Mouse (Mus musculus): ENCODE data around the gene Pds5b. TPM values are rescaled to one million over a fixed set of nuclear protein-coding genes. Genes with fewer than 3 reads are reported as not detected.
"Not testable (repeated sequence)": the region's sequence is repeated elsewhere in the genome, so short reads cannot be mapped to it uniquely, and the experiment has no call there.

The Pds5b gene
- total RNA-seq, 2 experiments from 2014 or later = 17.0 to 17.1 TPM

DNA sequence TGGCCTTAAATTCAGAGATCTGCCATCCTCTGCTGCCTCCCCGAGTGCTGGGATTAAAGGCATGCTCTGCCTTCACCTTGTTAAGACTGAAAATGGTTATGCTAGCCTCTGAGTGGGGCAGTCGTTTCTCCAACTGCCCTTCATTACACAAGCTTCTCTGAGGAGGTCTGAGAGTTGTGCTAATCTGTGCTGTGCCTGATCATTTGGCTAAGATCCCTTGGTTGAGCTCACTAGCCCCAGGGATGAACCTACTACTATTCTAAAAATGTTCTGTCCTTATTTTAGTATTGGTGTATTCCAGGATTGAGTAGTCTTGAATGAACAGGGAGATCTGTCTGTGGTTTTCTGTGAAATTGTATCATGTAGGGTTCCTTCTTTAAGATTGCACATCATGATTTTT is 144.5 kb downstream of the Pds5b start:
- DNase-seq = no peak
- intact Hi-C loops (cut with DNase I) = no loop called here

DNA sequence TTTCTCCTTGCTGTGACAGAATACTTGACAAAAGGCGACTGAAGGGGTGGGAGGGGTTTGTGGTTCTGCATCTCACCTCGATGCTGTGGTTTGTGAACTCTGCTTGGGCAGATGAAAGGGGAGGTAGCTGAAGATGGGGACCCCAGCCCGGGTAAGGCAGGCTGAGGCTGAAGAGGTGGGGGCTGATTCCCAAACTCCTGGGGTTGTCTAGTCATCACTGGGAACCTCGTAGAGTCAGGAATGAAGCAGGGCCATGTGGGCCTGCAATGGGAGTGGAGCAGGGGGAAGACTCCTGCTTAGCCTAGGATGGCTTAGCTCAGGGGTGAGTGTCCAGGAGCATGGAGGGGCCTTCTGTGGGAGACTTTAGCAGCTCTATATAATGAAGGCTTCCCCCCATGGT is 145.3 kb downstream of the Pds5b start:
- DNase-seq = no peak
- intact Hi-C loops (cut with DNase I) = no loop called here

DNA sequence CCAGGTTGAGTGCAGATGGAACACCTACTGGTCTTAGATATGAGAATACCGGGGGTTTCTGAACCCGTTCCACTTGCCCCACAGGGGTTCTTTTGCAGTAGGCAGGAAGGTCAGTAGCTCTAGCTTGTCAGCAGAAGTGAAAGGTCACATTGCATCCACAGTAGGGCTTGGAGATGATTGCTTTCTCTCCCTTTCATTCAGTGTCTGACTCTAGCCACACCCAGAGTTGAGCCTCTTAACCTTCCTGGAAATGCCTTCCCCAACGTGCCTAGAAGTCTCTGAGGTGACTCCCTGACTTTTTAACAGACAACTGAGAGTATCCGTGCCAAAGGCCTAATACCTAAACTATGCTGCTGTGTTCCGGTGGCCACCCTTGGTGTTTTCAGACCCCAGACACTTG is 146.0 kb downstream of the Pds5b start:
- no peak for DNase-seq
- intact Hi-C loops (cut with DNase I) = no loop called here

DNA sequence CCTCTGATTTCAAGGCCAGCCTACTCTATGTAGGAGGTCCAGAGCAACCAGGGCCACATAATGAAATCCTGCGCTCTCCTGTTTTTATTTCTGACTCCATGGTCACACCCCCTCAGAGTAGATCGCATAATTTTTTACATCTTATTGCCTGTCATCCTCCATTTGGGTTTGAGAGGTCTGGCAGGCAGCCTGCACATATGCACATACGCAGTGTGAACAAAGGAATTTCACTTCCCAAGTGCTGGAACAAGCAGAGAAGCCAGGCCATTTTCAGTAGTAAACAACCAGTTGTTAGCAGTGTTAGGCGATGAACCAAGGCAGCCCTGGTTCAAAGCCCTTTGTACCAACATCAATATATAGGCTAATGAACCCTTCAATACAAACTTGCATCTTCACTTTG is 147.6 kb downstream of the Pds5b start:
- intact Hi-C loops (cut with DNase I) = no loop called here
- DNase-seq = no peak

DNA sequence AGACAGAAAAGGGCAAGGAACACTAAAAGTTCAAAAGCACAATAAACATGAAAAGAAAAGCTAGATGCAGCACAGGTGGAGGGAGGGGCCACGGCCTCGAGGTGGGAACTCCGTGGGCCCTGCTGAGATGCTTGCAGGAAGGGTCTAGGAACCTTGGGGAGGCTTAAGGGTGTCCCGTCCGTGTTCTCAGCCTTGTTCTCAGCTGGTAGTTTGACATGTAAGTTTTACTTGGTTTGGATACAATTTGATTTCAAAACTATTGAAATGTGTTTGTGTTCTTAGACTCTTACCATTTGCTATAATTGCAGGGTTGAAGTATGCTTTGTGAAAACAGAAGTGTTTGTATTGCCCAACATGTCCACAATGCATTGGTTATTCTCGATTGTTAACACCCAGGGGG is 149.2 kb downstream of the Pds5b start:
- intact Hi-C loops (cut with DNase I) = no loop called here
- no peak for DNase-seq

DNA sequence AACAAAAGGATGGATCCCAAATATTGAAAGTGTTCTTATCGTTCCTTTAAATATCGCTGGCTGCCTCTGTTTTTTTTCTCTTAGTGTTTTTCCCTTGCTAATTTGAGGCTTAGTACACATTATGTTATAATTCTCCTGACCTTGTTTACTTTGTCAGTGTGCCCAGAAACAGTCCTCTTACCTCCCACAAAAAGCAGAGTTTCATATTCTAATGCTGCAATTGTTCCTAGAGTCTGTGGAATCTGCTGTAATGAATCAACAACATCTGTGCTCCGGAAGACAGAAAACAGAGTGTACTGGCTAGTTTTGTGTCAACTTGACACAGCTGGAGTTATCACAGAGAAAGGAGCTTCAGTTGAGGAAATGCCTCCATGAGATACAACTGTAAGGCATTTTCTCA is 149.8 kb downstream of the Pds5b start:
- intact Hi-C loops (cut with DNase I) = no loop called here
- DNase-seq = no peak

DNA sequence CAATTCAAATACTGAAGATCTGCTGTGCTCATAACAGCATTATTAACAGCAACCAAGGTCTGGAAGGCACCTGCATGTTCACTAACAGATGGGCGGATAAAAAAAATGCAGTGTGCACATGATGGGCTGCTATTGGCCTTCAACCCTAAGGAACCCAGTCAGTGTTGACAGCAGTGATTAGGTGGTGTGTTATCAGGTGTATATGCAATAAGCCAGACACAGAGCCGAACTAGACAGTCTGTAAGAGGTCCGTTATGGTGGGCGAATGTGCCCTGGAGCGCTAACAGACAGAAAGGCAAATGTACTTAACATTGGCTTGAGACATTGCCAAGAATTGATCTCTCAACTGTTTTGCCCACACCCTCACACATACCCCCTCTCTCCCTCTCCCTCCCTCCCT is 156.0 kb downstream of the Pds5b start:
- DNase-seq = no peak
- intact Hi-C loops (cut with DNase I) = no loop called here

DNA sequence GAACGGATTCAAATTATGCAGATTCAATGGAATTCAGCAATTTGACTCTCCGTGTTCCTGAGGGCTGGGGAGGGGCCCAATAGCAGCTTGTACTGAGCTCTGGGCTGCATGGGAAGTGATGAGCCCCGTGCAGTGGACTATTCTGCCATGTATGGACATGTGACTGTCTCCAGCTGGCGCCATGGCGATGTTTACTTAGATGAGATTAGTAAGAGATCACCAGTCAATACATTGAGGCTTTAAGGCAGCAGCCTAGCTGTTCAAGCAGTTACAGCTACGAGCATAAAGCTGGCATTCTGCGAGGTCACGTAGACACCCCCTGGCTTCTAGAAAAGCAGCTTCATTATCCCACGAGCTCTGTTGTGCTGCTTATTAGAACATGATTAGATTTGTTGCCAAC is 157.2 kb downstream of the Pds5b start:
- DNase-seq = no peak
- intact Hi-C loops (cut with DNase I) = no loop called here

DNA sequence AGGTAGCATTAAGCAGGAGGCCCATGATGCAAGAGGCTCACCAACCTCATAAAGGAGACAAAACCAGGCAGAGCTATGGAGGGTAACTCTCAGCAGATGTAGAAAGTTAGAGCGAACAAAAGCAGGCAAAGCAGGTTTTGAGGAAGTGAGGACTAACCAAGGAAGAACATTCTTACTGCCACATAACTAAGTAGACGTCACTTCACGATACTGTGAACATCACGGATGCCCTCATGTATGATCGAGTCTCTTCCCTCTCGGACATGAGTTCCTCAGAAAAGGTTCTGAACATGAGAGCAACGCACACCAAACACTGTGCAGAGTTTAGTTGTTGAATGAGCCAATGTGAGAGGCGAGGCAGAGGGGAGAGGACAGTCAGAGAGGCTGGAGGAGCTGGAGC is 163.2 kb downstream of the Pds5b start:
- intact Hi-C loops (cut with DNase I) = no loop called here
- DNase-seq = no peak

DNA sequence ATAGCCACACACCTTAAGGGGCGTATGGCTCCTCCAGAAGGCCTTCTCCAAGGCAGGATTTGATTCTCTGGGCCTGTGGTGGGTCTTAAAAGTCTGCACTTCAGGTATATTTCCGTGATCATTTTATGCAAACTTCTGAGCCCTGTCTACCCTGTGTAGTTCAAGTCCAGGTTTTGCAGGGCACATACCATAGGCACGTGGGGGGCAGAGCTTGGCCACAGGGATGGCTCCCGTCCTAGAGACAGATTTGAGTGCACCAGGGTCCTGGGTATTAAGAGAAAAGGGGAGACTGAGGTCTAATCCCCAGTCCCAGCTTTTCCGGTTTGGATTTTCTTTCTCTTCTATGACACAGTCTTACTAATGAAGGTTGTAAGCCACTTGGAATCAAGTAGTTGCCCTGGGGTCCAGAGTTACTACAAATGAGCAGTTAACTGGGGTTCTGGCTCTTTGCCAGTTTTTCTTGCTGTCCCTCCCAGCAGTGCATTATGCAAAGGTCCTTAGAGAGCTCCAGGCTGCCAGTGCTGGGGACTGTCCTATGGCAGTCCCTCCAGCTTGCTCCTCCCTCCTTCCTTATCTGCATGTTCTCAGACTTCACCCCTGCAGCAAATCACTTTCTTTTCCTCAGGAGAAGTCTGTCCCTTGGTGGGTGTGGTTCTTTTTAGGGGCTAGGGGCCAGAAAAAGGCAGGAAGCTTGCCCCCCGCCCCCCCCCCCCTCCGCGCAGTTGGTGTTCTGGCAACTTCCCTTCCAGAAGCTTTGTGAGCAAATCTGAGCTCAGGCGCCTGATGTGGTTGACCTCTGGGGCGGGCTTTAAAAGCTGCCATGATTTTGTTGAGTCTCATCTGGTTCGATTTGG is 166.4 kb downstream of the Pds5b start:
- DNase-seq = peak; percentile 27 to 40
- intact Hi-C loops (cut with DNase I) = no loop called here

DNA sequence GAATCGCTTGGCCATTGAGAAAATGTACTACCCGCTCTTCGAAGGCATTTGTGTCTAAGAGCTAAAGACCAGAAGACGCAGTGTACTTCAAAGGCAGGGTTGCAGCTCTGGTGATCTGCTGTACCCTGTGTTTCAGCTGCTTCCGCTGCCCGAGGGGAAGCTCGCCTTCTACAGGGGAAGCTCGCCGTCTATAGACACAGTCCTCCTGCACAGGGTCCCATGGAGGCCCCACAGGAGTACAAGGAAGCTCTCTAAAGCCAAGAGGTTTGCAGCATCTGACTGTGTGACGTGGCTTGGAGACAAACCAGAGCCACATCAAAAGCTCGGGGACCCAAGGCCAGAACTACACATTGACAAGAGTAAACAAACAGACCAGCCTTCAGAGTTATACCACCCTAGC is 167.1 kb downstream of the Pds5b start:
- DNase-seq = peak; percentile 14 to 17
- intact Hi-C loops (cut with DNase I) = no loop called here

DNA sequence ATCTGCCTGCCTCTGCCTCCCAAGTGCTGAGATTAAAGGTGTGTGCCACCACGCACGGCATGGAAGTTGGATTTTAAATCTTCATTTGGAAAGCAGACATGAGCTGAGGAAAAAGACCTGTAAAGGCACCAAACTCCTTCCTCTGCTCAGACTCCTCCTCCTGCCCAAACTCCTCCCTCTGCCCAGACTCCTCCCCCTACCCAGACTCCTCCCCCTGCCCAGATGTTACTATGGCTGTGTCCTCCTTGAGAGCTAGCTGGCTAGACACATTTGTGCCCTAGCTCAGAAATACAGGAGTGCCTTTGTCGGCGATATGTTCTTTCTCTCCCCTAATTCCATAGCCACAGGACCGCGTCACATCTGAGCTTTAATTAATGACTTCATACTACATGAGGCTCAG is 172.4 kb downstream of the Pds5b start:
- intact Hi-C loops (cut with DNase I) = no loop called here
- no peak for DNase-seq

DNA sequence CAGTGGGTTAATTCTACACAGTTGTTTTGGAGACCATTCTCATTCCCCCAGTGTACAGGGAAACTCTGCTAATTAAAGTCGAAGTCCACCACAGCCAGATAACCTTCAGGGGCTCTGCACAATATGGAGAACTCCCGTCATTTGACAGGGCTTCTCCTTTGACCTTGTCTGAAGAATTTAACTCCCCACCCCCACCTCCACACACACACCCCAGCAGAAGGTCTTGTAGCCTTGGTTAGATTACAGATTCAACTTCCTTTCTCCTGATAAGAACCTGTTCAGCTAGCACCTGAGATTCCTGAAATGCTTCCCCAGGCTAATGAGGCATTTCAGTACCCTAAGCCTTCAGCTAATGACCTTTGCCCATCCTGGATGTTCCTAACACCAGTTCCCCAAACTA is 177.3 kb downstream of the Pds5b start:
- no peak for DNase-seq
- intact Hi-C loops (cut with DNase I) = no loop called here

DNA sequence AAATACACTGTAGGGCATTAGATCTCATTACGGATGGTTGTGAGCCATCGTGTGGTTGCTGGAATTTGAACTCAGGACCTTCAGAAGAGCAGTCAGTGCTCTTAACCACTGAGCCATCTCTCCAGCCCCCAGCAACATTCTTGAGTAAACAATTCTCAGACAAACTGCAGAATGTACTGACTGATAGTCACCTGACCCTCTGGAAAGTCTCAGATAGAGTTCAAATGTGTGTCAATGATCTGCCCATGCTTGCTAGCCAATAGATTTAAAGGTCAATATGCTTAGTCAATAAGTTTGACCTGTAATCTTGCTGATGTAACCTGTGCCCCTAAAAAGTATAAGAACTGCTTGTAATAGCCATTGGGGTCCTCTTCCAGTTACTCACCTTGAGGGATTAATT is 178.6 kb downstream of the Pds5b start:
- intact Hi-C loops (cut with DNase I); DNase-seq: not testable (repeated sequence)

DNA sequence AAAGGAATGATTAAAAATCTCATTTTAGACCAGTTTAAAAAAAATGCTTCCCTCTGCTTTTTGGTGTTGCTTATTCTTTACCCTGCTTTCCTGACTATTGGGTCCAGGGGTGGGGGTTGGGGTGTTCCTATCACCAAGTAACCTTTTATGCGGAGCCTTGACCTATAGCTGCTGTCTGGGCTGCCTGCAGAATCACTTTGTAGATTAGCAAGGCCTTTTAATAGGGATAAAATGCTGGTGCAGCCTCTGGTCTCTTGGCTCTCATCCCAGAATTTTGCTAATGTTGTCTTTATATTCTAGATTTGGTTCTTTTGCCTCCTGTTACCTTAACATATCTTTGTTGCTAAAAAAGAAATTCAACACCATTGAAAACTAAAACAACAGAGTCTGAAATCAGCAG is 181.0 kb downstream of the Pds5b start:
- DNase-seq = no peak
- intact Hi-C loops (cut with DNase I) = no loop called here

DNA sequence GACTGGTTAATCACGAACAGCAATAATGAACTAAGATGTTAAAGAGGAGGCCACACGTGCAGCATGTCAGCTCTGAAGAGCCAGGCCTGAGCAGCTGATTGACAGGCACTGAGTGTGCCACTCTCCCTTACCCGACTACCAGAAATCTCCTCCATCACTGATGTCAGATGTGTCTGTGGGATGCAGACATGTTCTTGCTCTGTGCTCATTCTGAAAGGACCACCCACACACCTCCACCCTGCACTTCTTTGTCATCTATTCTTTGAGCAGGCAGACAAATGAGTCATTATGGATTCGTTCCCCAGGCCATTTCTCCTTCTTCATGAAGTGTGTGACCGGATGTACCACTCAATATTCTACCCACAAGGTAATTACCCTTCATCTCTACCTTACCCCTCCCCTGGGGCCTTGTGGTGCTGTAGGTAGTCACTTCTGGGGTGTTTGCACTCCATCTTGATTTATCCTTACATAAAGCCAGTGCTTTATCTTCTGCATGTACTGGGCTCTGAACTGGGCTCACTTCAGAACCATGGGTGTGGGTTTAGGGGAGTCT is 186.2 kb downstream of the Pds5b start:
- no peak for DNase-seq
- intact Hi-C loops (cut with DNase I) = no loop called here

Other genes starting within 250 kb of the Pds5b start
- not detected for gene Zar1l, start 155.6 kb upstream of the Pds5b start, total RNA-seq (2021)
- gene Brca2, start 151.1 kb upstream of the Pds5b start, total RNA-seq (2021) = 1 to 10 TPM; 2.6 to 3.4 TPM
- 1 to 10 TPM; 4.2 to 4.7 TPM for gene N4bp2l1, start 76.6 kb upstream of the Pds5b start, total RNA-seq (2021)
- gene N4bp2l2, start 7.6 kb upstream of the Pds5b start, total RNA-seq (2021) = 10 to 100 TPM; 40.9 to 45.6 TPM

All from heart, postnatal 36 days (tissue).